In the genomic region with DNA sequence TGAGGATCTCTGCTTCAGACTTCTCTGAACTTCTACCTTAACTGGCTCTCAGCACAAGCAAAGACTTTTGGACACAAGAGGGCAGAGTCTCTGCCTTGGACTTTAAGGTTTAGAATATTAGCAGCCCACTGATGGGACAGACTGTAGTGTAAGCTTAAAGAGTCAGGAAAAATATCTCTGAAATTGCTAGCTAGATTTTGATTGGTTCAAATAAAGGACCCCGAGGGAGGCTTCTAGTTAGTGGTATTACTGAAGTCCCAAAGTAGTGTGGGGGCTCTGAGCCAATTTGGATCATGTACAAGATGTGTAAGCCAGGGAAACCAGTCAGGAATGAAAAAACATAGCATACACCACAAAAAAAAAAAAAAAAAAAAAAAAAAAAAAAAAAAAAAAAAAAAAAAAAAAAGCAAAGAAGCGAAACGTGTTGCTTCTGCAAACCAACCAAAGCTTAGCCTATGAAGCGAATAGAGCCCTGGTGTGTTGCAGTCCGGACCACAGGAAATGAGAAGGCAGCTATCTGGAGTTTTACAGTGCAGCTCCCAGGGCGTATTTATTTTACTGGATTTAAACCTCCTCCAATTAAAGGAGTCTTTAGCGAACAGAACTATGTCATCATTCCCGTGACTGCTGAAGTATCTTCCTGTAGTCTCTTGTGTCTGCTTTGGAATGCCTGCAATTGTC, we compare ENCODE assay signal across 10 mouse cellular contexts.
A peak's percentile ranks its signal among the peaks of the same experiment; 100 is the strongest.
DNase-seq lines count a peak whose midpoint lies in the region; ATAC-seq lines count a peak whose summit lies in the region.
"Had no signal": no experiment of that assay in that cellular context is flagged by ENCODE, and none has a peak within 500 bp of the region (broad histone marks: within the 10 kb centered on the region; RNA-seq: fewer than 3 reads in every experiment).

No protein-coding gene starts in this region.

- WGBS in heart, embryonic 14.5 days, result 58% methylated on average over 8 of the region's 8 CpGs
- 63% methylated on average over 8 of the region's 8 CpGs for WGBS in heart, embryonic 10.5 days
- WGBS in lung, embryonic 16.5 days, result 45% methylated on average over 8 of the region's 8 CpGs
- WGBS in embryonic facial prominence, embryonic 14.5 days, result 41% methylated on average over 8 of the region's 8 CpGs
- 43% methylated on average over 8 of the region's 8 CpGs for WGBS in stomach, embryonic 15.5 days

- no peaks in the 10 kb centered on the region for H3K9me3 ChIP-seq in heart, embryonic 14.5 days (ENCODE audit: control insufficient read depth, low read length)
- H3K9me3 ChIP-seq in heart, embryonic 10.5 days, result no peaks in the 10 kb centered on the region
- H3K9me3 ChIP-seq in lung, embryonic 16.5 days (ENCODE audit: control insufficient read depth, low read length), result no peaks in the 10 kb centered on the region
- no peaks in the 10 kb centered on the region for H3K9me3 ChIP-seq in embryonic facial prominence, embryonic 14.5 days (ENCODE audit: control insufficient read depth, low read length)
- H3K9me3 ChIP-seq in stomach, embryonic 15.5 days, result no peaks in the 10 kb centered on the region
- H3K9me3 ChIP-seq: neural tube, embryonic 12.5 days had no signal

- H3K36me3 ChIP-seq in heart, embryonic 14.5 days (ENCODE audit: control insufficient read depth, insufficient read depth, low read length), result no peaks in the 10 kb centered on the region
- H3K36me3 ChIP-seq in heart, embryonic 10.5 days, result no peaks in the 10 kb centered on the region
- no peaks in the 10 kb centered on the region for H3K36me3 ChIP-seq in lung, embryonic 16.5 days (ENCODE audit: control insufficient read depth, insufficient read depth, low read length)
- no peaks in the 10 kb centered on the region for H3K36me3 ChIP-seq in embryonic facial prominence, embryonic 14.5 days (ENCODE audit: control insufficient read depth, insufficient read depth, low read length)
- no peaks in the 10 kb centered on the region for H3K36me3 ChIP-seq in stomach, embryonic 15.5 days
- H3K36me3 ChIP-seq: neural tube, embryonic 12.5 days had no signal

- peaks cover 0 to 5% of the 10 kb centered on the region in 2 experiments; a peak in 1 of 4 replicates for H3K4me1 ChIP-seq in heart, embryonic 14.5 days (ENCODE audit: control insufficient read depth in 2 of 2, insufficient read depth in 2 of 2, low read length in 2 of 2)
- H3K4me1 ChIP-seq in heart, embryonic 10.5 days, result no peaks in the 10 kb centered on the region
- no peaks in the 10 kb centered on the region for H3K4me1 ChIP-seq in lung, embryonic 16.5 days (replicated peaks; ENCODE audit: control insufficient read depth, insufficient read depth, low read length)
- peaks cover 16% of the 10 kb centered on the region for H3K4me1 ChIP-seq in embryonic facial prominence, embryonic 14.5 days (ENCODE audit: control insufficient read depth, insufficient read depth, low read length)
- no peaks in the 10 kb centered on the region for H3K4me1 ChIP-seq in stomach, embryonic 15.5 days

- peak overlapping the region; percentile 12 to 49; a peak in 1 of 4 replicates for H3K27ac ChIP-seq in heart, embryonic 14.5 days (replicated peaks in 1 of 2; ENCODE audit: control insufficient read depth in 1 of 2, insufficient read depth in 1 of 2, low read depth in 2 of 2, low read length in 2 of 2)
- no peak overlapping the region for H3K27ac ChIP-seq in heart, embryonic 10.5 days
- no peak overlapping the region for H3K27ac ChIP-seq in lung, embryonic 16.5 days (ENCODE audit: low read length)
- H3K27ac ChIP-seq in embryonic facial prominence, embryonic 14.5 days (replicated peaks; ENCODE audit: low read depth, low read length), result peak overlapping the region; percentile 33
- H3K27ac ChIP-seq in stomach, embryonic 15.5 days, result no peak overlapping the region
- H3K27ac ChIP-seq: neural tube, embryonic 12.5 days had no signal

- no peak overlapping the region for H3K4me3 ChIP-seq in heart, embryonic 14.5 days (ENCODE audit: control insufficient read depth in 1 of 2, insufficient read depth in 1 of 2, low read depth in 1 of 2, low read length in 2 of 2)
- H3K4me3 ChIP-seq in heart, embryonic 10.5 days, result no peak overlapping the region
- H3K4me3 ChIP-seq in lung, embryonic 16.5 days (ENCODE audit: low read length), result no peak overlapping the region
- no peak overlapping the region for H3K4me3 ChIP-seq in embryonic facial prominence, embryonic 14.5 days (ENCODE audit: low read depth, low read length)
- no peak overlapping the region for H3K4me3 ChIP-seq in stomach, embryonic 15.5 days (replicated peaks)
- H3K4me3 ChIP-seq: neural tube, embryonic 12.5 days had no signal

- no peaks in the 10 kb centered on the region for H3K27me3 ChIP-seq in heart, embryonic 14.5 days (ENCODE audit: control insufficient read depth, insufficient read depth, low read length)
- H3K27me3 ChIP-seq in heart, embryonic 10.5 days (ENCODE audit: insufficient read depth, poor library complexity, severe bottlenecking), result no peaks in the 10 kb centered on the region
- no peaks in the 10 kb centered on the region for H3K27me3 ChIP-seq in lung, embryonic 16.5 days (ENCODE audit: control insufficient read depth, insufficient read depth, low read depth, low read length)
- no peaks in the 10 kb centered on the region for H3K27me3 ChIP-seq in embryonic facial prominence, embryonic 14.5 days (replicated peaks; ENCODE audit: control insufficient read depth, insufficient read depth, low read length)
- H3K27me3 ChIP-seq in stomach, embryonic 15.5 days (replicated peaks), result no peaks in the 10 kb centered on the region
- H3K27me3 ChIP-seq: neural tube, embryonic 12.5 days had no signal

- no peak overlapping the region for H3K9ac ChIP-seq in heart, embryonic 14.5 days (ENCODE audit: low read length)
- no peak overlapping the region for H3K9ac ChIP-seq in lung, embryonic 16.5 days (ENCODE audit: low read length)
- H3K9ac ChIP-seq in embryonic facial prominence, embryonic 14.5 days (ENCODE audit: low read depth, low read length), result no peak overlapping the region
- no peak overlapping the region for H3K9ac ChIP-seq in stomach, embryonic 15.5 days
- H3K9ac ChIP-seq: neural tube, embryonic 12.5 days had no signal

- peak overlapping the region; percentile 23; the same call in 1 of the 2 replicates for H3K4me2 ChIP-seq in heart, embryonic 14.5 days (ENCODE audit: low read length)
- H3K4me2 ChIP-seq in lung, embryonic 16.5 days (ENCODE audit: low read depth, low read length), result peak overlapping the region; percentile 21; the same call in 1 of the 2 replicates
- H3K4me2 ChIP-seq in embryonic facial prominence, embryonic 14.5 days (ENCODE audit: low read depth, low read length), result peak overlapping the region; percentile 27; the same call in 1 of the 2 replicates
- H3K4me2 ChIP-seq in stomach, embryonic 15.5 days, result 0 out of 2 replicates have a peak overlapping the region, but pooled peaks have one; percentile 14
- H3K4me2 ChIP-seq: neural tube, embryonic 12.5 days had no signal

- no peak for ATAC-seq in heart, embryonic 14.5 days (ENCODE audit: insufficient number of reproducible peaks, insufficient read depth, low FRiP score, low read depth)
- peak; percentile 34; the same call in 1 of the 2 replicates for ATAC-seq in lung, embryonic 16.5 days (ENCODE audit: low read depth)
- peak; percentile 68 for ATAC-seq in embryonic facial prominence, embryonic 14.5 days (ENCODE audit: low read depth)
- ATAC-seq in stomach, embryonic 15.5 days (ENCODE audit: insufficient read depth, low FRiP score, low read depth), result no peak

- DNase-seq in heart, embryonic 10.5 days (ENCODE audit: low spot score), result no peak
- DNase-seq in lung, adult 18-20 months, result no peak
- peak; percentile 92 for DNase-seq in embryonic facial prominence, embryonic 14.5 days (ENCODE audit: low spot score)
- DNase-seq in c-Kit-positive CD71-positive TER-119-positive erythroid progenitor cells, embryonic 14.5 days (ENCODE audit: low spot score), result no peak
- DNase-seq: right cerebral cortex, postnatal 25 days; thymus, postnatal 36 days had no signal

Comparison
In these comparisons a context has a peak if more than half of its experiments do, and no peak if none do; other contexts are left out.
1. H3K27ac ChIP-seq: peak in heart, embryonic 14.5 days (2 of 2) and embryonic facial prominence, embryonic 14.5 days (single experiment); none in heart, embryonic 10.5 days (single experiment), lung, embryonic 16.5 days (single experiment) and stomach, embryonic 15.5 days (single experiment).
2. ATAC-seq: peak in lung, embryonic 16.5 days (single experiment) and embryonic facial prominence, embryonic 14.5 days (single experiment); none in heart, embryonic 14.5 days (single experiment) and stomach, embryonic 15.5 days (single experiment).
3. Peak in every context shown above with its lines, with median percentiles within 50 percentile points of each other: H3K4me2 ChIP-seq.